Mouse (Mus musculus): Measurements from ENCODE around the gene Pappa2.

DNA sequence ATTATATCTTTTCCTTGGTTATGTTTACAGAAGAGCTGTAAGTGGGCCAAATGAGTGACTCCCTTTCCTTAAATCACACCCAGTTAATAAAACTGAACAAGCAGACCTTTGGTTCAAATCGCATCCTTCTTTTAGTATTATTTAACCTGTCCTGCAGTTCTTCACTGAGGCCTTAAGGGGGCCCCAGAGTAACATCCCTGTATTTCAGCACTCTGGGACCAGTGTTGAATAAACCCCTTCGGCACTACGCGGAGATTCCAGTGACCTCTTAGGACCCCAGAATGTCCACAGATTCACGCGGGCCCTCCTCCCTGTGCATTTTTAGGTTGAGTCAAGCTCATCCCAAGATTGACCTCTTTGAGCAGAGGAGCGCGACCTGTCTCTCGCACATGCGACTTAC lies 135.7 kb downstream of the Pappa2 start:
- TF ChIP-seq POLR2A (IDR thresholded peaks at IDR 0.05; ENCODE audit: insufficient read depth, low read length) (no peak), EP300 (IDR thresholded peaks at IDR 0.05; ENCODE audit: insufficient read depth, low read depth, low read length) (no peak), CTCF (IDR thresholded peaks at IDR 0.05; ENCODE audit: low read depth, low read length) (peak; percentile 6)
